Mouse (Mus musculus) liver, embryonic 11.5 days (tissue): Measurements from ENCODE around the gene Slc44a1. TPM values are rescaled to one million over a fixed set of nuclear protein-coding genes. Genes with fewer than 3 reads are reported as not detected.
A peak's percentile ranks its signal among the peaks of the same experiment; 100 is the strongest.

ENCODE experiments used
- ATAC-seq: fragments of 200-750 bp; cut with Nextera tagmentation; replicated peaks from 2 replicates; pipeline ENCODE4 v1.8.0; 2017; ENCODE audit warnings: moderate number of reproducible peaks, mild to moderate bottlenecking, moderate TSS enrichment, moderate library complexity; ENCODE audit not compliant: low FRiP score
- DNase-seq: peaks from one replicate; pipeline ENCODE4 v3.0.0-alpha.2; 2017; ENCODE audit warnings: low spot score
- H3K27ac ChIP-seq: fragments of 300-500 bp; sonication (generic); 2 replicates; pipeline ENCODE4 v1.5.1; 2014; ENCODE audit warnings: mild to moderate bottlenecking, low read depth, low read length, control low read depth
- H3K27me3 ChIP-seq: fragments of 300-500 bp; sonication (generic); replicated peaks from 2 replicates; pipeline ENCODE4 v1.6.1; 2014; ENCODE audit warnings: low read length, mixed read lengths; ENCODE audit not compliant: control insufficient read depth, insufficient read depth
- H3K36me3 ChIP-seq: fragments of 300-500 bp; sonication (generic); 2 replicates; pipeline ENCODE4 v1.6.1; 2014; ENCODE audit warnings: mild to moderate bottlenecking, low read length, moderate library complexity, mixed read lengths; ENCODE audit not compliant: control insufficient read depth, insufficient read depth
- H3K4me1 ChIP-seq: fragments of 300-500 bp; sonication (generic); replicated peaks from 2 replicates; pipeline ENCODE4 v1.6.1; 2014; ENCODE audit warnings: low read length, mixed read lengths; ENCODE audit not compliant: control insufficient read depth, insufficient read depth
- H3K4me2 ChIP-seq: fragments of 300-500 bp; sonication (generic); 2 replicates; pipeline ENCODE4 v1.6.1; 2014; ENCODE audit warnings: mild to moderate bottlenecking, control low read depth, moderate library complexity
- H3K4me3 ChIP-seq: fragments of 300-500 bp; sonication (generic); 2 replicates; pipeline ENCODE4 v1.5.1; 2014; ENCODE audit warnings: low read depth, low read length, control low read depth
- H3K9ac ChIP-seq: fragments of 300-500 bp; sonication (generic); 2 replicates; pipeline ENCODE4 v1.6.1; 2014; ENCODE audit warnings: low read depth, low read length, control low read depth
- H3K9me3 ChIP-seq: fragments of 300-500 bp; sonication (generic); 2 replicates; pipeline ENCODE4 v1.6.1; 2016; ENCODE audit warnings: low read length, inconsistent platforms, mixed read lengths; ENCODE audit not compliant: control insufficient read depth
- WGBS: fragments of 180-500 bp; shearing (Covaris S2); extraction: QIAGEN DNeasy Blood & Tissue Kit; methylation state at CpG from one replicate; pipeline ENCODE4 v1.1.7; 2014; 5-methylcytosine and 5-hydroxymethylcytosine counted together
- polyA plus RNA-seq: library from polyadenylated mRNA; unstranded; fragments of >200 nt; fragmentation: Nextera tagmentation; extraction: Ambion mirVana; gene quantifications from 2 replicates; pipeline ENCODE4 v1.2.1, GENCODE M21; 2014

The Slc44a1 gene
- polyA plus RNA-seq, 1 experiment from 2014 or later, result 19.2 TPM

- no peak for ATAC-seq
- no peaks in the 10 kb centered on the region for H3K27me3 ChIP-seq
- no peak overlapping the region for H3K27ac ChIP-seq
- H3K9me3 ChIP-seq, result no peaks in the 10 kb centered on the region
- no peak overlapping the region for H3K4me3 ChIP-seq
- H3K4me1 ChIP-seq, result 0 out of 2 replicates have a peak, but pooled peaks cover 3% of the 10 kb centered on the region
- no peak for DNase-seq
- H3K4me2 ChIP-seq, result no peak overlapping the region
- no peak overlapping the region for H3K9ac ChIP-seq
- no peaks in the 10 kb centered on the region for H3K36me3 ChIP-seq
Observed at GRCm38 (mm10) chr4:53406866-53407265, 33.3 kb upstream of the Slc44a1 start.

DNA sequence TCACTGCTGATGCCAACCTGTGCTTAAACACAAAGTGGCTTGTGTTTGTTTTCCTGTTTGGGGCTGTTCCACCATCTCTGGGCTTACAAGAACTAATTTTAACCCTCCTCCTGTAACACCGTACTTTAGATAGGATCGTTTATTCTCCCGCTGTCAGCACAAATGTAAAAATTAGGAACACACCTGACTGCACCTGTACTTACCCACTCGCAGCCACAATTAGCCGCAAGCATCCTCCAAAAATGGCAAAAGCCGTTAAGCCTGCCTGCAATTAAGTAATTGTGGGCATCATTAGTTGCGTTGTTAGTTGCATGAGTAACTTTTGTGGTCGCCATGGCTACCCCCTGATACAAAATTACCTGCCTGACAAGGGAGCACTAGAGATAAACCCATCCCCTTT is 31.4 kb upstream of the Slc44a1 start:
- Histone ChIP-seq H3K27me3 (no peaks in the 10 kb centered on the region), H3K4me3 (no peak overlapping the region), H3K4me2 (no peak overlapping the region), H3K4me1 (peaks cover 12% of the 10 kb centered on the region), H3K9ac (no peak overlapping the region), H3K27ac (no peak overlapping the region), H3K36me3 (no peaks in the 10 kb centered on the region), H3K9me3 (no peaks in the 10 kb centered on the region)
- DNase-seq (no peak), ATAC-seq (no peak)
- WGBS, result 72% methylated on average over 8 of the region's 8 CpGs

- 38% methylated on average over 5 of the region's 5 CpGs for WGBS
- no peak overlapping the region for H3K27ac ChIP-seq
- H3K27me3 ChIP-seq, result no peaks in the 10 kb centered on the region
- no peaks in the 10 kb centered on the region for H3K9me3 ChIP-seq
- H3K4me2 ChIP-seq, result no peak overlapping the region
- H3K4me3 ChIP-seq, result no peak overlapping the region
- H3K4me1 ChIP-seq, result peaks cover 14% of the 10 kb centered on the region
- no peak overlapping the region for H3K9ac ChIP-seq
- DNase-seq, result no peak
- no peak for ATAC-seq
- H3K36me3 ChIP-seq, result no peaks in the 10 kb centered on the region
Observed at GRCm38 (mm10) chr4:53409526-53410085, 30.6 kb upstream of the Slc44a1 start.

DNA sequence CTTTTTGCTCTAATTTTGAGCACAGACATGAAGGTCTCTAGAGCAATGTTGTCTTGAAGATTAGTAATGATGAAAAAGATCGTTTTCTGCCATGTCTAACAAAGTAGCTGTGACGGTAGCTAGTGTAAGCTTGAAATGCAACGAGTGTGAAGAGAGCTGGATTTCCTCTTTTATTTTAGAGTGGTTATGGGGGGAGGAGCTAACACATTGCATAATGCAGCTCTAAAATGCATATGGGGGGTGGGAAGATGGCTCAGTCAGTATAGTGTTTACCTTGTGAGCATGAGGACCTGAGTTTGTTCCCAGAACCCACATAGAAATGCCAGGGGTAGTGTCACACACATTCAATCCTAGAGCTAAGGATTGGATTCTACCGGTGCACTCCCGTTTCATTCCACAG is 29.5 kb upstream of the Slc44a1 start:
- Histone ChIP-seq H3K27me3 (no peaks in the 10 kb centered on the region), H3K4me3 (no peak overlapping the region), H3K4me1 (peaks cover 14% of the 10 kb centered on the region), H3K9me3 (no peaks in the 10 kb centered on the region), H3K36me3 (no peaks in the 10 kb centered on the region), H3K27ac (no peak overlapping the region), H3K9ac (no peak overlapping the region), H3K4me2 (no peak overlapping the region)
- 70% methylated on average over 5 of the region's 5 CpGs for WGBS
- ATAC-seq (no peak), DNase-seq (no peak)

GRCm38 (mm10) chr4:53411958-53412870 is 28.0 kb upstream of the Slc44a1 start:
- Histone ChIP-seq H3K27me3 (no peaks in the 10 kb centered on the region), H3K27ac (no peak overlapping the region), H3K9me3 (no peaks in the 10 kb centered on the region), H3K4me3 (no peak overlapping the region), H3K4me1 (peaks cover 14% of the 10 kb centered on the region), H3K9ac (no peak overlapping the region), H3K36me3 (no peaks in the 10 kb centered on the region), H3K4me2 (no peak overlapping the region)
- DNase-seq (no peak), ATAC-seq (peak; percentile 36; the same call in 1 of the 2 replicates)
- WGBS, result 58% methylated on average over 9 of the region's 9 CpGs

DNA sequence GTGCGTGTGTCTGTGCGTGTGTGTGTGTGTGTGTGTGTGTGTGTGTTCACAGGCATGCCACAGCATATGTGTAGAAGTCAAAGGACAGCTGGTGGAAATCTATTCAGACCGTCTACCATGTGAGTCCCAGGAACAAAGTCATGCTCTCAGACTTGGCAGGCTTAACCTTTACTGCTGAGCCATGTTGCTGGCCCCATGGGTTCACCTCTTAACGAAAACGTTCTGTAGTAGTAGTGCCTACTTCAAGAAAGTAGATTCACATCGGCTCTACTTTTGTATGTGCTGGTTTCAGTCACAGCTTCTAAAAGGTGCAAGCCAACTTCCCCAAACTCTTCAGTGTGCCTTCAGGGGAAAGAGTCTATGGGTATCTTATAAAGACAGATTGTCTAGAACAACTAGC is 27.2 kb upstream of the Slc44a1 start:
- no peak overlapping the region for H3K4me2 ChIP-seq
- 83% methylated on average over 6 of the region's 6 CpGs for WGBS
- H3K27ac ChIP-seq, result no peak overlapping the region
- peaks cover 14% of the 10 kb centered on the region for H3K4me1 ChIP-seq
- no peaks in the 10 kb centered on the region for H3K9me3 ChIP-seq
- H3K27me3 ChIP-seq, result no peaks in the 10 kb centered on the region
- H3K9ac ChIP-seq, result no peak overlapping the region
- no peak overlapping the region for H3K4me3 ChIP-seq
- ATAC-seq, result no peak
- no peaks in the 10 kb centered on the region for H3K36me3 ChIP-seq
- no peak for DNase-seq

DNA sequence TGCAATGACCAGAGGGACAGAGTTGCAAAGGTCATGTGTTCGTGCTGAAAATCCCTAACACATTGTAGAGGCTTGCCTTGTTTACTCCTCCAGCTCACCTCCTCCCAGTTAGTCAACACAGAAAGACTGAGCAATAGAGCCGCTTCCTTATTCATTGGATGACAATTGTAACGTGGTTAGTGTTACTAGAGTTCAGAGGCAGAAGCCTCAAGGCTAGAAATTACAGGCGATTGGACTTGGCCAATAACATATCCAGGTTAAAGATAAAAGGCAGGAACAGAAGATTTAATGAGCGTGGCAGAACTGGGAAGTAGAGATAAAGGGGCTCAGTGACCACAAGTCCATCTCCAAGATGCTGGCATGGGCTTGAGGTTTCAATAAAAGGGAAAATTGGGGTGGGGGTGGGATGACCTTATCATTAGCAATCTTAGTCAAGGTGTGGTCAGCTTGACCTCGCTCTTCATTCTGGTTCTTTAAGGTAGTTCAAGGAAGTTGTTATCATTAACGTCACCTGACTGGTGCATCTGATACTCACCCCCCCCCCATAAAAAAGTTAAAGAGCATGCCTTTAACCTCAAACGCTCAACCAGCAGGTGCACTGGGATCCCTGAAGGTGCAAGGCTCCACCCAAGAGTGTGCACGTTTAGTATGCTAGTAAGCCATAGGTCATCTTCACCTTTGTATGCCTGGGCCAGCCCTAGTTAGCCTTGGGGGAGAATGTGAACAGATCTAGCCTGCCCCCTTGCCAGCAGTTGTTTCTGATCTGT is 26.0 kb upstream of the Slc44a1 start:
- peaks cover 14% of the 10 kb centered on the region for H3K4me1 ChIP-seq
- no peak overlapping the region for H3K4me2 ChIP-seq
- H3K9ac ChIP-seq, result no peak overlapping the region
- no peak for DNase-seq
- no peaks in the 10 kb centered on the region for H3K27me3 ChIP-seq
- ATAC-seq, result 0 out of 2 replicates have a peak, but pooled peaks have one; percentile 26
- 50% methylated on average over 9 of the region's 9 CpGs for WGBS
- no peaks in the 10 kb centered on the region for H3K9me3 ChIP-seq
- H3K36me3 ChIP-seq, result no peaks in the 10 kb centered on the region
- H3K27ac ChIP-seq, result no peak overlapping the region
- no peak overlapping the region for H3K4me3 ChIP-seq

GRCm38 (mm10) chr4:53415873-53416637 is 24.2 kb upstream of the Slc44a1 start:
- Histone ChIP-seq H3K36me3 (no peaks in the 10 kb centered on the region), H3K9me3 (no peaks in the 10 kb centered on the region), H3K27ac (no peak overlapping the region), H3K27me3 (no peaks in the 10 kb centered on the region), H3K4me3 (no peak overlapping the region), H3K9ac (no peak overlapping the region), H3K4me2 (no peak overlapping the region), H3K4me1 (peaks cover 12% of the 10 kb centered on the region)
- DNase-seq (no peak), ATAC-seq (no peak)
- WGBS, result 80% methylated on average over 9 of the region's 10 CpGs
